Mouse (Mus musculus) olfactory bulb, adult 2 months (tissue): Measurements from ENCODE around the gene Spred1. TPM values are rescaled to one million over a fixed set of nuclear protein-coding genes. Genes with fewer than 3 reads are reported as not detected.

ENCODE experiments used
- H3K27ac ChIP-seq: fragments of 200-500 bp; 2 replicates; pipeline ENCODE4 v1.5.1; 2012; ENCODE audit warnings: low read depth, low read length; ENCODE audit not compliant: insufficient read depth
- H3K4me1 ChIP-seq: fragments of 200-500 bp; 2 replicates; pipeline ENCODE4 v1.6.1; 2012; ENCODE audit warnings: low read length; ENCODE audit not compliant: control insufficient read depth, insufficient read depth
- H3K4me3 ChIP-seq: fragments of 200-500 bp; 2 replicates; pipeline ENCODE4 v1.5.1; 2012; ENCODE audit warnings: mild to moderate bottlenecking, low read depth, low read length, moderate library complexity; ENCODE audit not compliant: insufficient read depth
- CTCF ChIP-seq: fragments of 200-500 bp; IDR thresholded peaks from 2 replicates; pipeline ENCODE4 v1.5.1; 2012; ENCODE audit warnings: low read depth, mild to moderate bottlenecking, low read length, moderate library complexity; ENCODE audit not compliant: insufficient read depth
- POLR2A ChIP-seq: fragments of 200-500 bp; IDR thresholded peaks from 2 replicates; pipeline ENCODE4 v1.6.1; 2012; ENCODE audit warnings: mild to moderate bottlenecking, low read depth, low read length, moderate library complexity; ENCODE audit not compliant: insufficient read depth
- WGBS: fragments of 180-500 bp; shearing (Covaris S2); methylation state at CpG from one replicate; pipeline ENCODE4 v1.1.7; 2018; 5-methylcytosine and 5-hydroxymethylcytosine counted together
- polyA plus RNA-seq: library from polyadenylated mRNA; stranded (reverse); fragments of >200 nt; gene quantifications from 2 replicates; pipeline ENCODE4 v1.2.4, GENCODE M21; 2012; ENCODE audit warnings: low replicate concordance; ENCODE audit not compliant: missing spikeins, insufficient read depth, insufficient read length

The Spred1 gene
- polyA plus RNA-seq, 1 experiment: 67.2 TPM

DNA sequence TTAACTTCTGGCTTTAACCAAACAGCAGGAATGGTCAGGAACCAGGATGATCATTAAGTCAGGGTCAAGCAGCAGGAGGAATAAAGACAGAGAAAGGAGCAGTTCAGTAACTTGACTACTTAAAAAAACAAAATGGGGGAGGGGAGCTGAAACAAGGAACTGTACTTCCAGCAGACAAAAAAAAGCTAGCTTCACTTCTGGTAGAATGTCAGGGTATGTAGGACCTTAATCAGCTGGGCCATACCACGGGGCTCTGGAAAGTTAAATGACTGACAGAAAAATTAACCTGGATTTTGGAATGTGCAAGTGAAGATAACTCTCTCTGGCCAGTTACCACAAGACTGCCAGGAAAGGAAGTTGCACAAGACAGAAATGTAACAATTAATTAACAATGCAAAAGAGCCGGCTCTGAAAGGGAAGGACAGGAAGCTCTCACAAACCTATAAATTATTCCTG lies 28.2 kb upstream of the Spred1 start:
- TF ChIP-seq POLR2A (no peak), CTCF (no peak)
- WGBS: 62% methylated on average over 2 of the region's 2 CpGs
- Histone ChIP-seq H3K27ac (no peak overlapping the region), H3K4me1 (no peaks in the 10 kb centered on the region), H3K4me3 (no peak overlapping the region)

- Histone ChIP-seq H3K27ac (no peak overlapping the region), H3K4me3 (no peak overlapping the region), H3K4me1 (no peaks in the 10 kb centered on the region)
- 75% methylated on average over 3 of the region's 3 CpGs for WGBS
- TF ChIP-seq POLR2A: no peak
- no peak for TF ChIP-seq CTCF
Observed at GRCm38 (mm10) chr2:117095491-117095890, 25.7 kb upstream of the Spred1 start.

DNA sequence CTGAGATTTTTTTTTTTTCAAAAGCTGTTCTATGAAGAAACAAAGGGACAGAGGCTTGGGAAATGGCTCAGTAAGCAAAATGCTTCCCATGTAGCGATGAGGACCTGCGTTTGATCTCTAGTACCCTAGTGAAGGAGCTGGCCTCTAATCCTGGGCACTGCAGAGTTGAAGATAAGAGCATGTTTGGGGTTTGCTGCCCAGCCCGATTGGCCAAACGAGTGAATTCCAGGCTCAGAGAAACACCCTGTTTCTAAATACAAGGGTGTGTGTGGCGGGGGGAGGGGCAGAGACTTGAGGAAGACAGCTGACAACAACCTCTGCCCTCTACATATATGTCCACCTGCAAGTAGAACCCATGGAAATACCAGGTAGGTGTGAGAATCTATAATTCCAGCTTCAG lies 23.9 kb upstream of the Spred1 start:
- TF ChIP-seq CTCF (no peak), POLR2A (no peak)
- no peak overlapping the region for H3K4me3 ChIP-seq
- WGBS: 83% methylated on average over 5 of the region's 5 CpGs
- H3K4me1 ChIP-seq: no peaks in the 10 kb centered on the region
- no peak overlapping the region for H3K27ac ChIP-seq

- Histone ChIP-seq H3K27ac (no peak overlapping the region), H3K4me1 (no peaks in the 10 kb centered on the region), H3K4me3 (no peak overlapping the region)
- 48% methylated on average over 10 of the region's 10 CpGs for WGBS
- TF ChIP-seq CTCF (no peak), POLR2A (no peak)
Observed at GRCm38 (mm10) chr2:117099316-117099715, 21.9 kb upstream of the Spred1 start.

DNA sequence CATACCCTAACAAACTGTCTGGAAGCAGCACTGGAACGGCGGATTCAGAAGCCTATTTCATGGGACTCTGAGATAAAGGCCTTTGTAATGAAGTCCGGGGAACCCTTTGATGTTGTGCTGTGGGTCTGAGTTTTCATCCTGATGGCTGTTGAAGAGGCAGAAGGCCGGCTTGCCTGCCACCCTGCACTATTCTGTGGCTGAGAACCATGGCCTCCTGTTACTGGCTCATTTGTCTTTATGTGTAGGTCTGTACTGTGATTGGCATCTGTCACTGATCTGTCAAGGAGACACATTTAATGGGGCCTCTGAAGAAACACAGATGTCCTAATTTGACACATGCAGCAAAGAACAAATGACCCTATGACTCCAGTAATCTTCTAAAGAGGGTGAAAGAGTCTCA lies 17.7 kb upstream of the Spred1 start:
- no peak for TF ChIP-seq CTCF
- no peak for TF ChIP-seq POLR2A
- 43% methylated on average over 4 of the region's 4 CpGs for WGBS
- Histone ChIP-seq H3K4me1 (0 out of 2 replicates have a peak, but pooled peaks cover 2% of the 10 kb centered on the region), H3K27ac (no peak overlapping the region), H3K4me3 (no peak overlapping the region)

- Histone ChIP-seq H3K4me3 (no peak overlapping the region), H3K27ac (0 out of 2 replicates have a peak overlapping the region, but pooled peaks have one; percentile 16), H3K4me1 (0 out of 2 replicates have a peak, but pooled peaks cover 2% of the 10 kb centered on the region)
- 63% methylated on average over 7 of the region's 7 CpGs for WGBS
- TF ChIP-seq POLR2A (no peak), CTCF (no peak)
Observed at GRCm38 (mm10) chr2:117105407-117105806, 15.8 kb upstream of the Spred1 start.

DNA sequence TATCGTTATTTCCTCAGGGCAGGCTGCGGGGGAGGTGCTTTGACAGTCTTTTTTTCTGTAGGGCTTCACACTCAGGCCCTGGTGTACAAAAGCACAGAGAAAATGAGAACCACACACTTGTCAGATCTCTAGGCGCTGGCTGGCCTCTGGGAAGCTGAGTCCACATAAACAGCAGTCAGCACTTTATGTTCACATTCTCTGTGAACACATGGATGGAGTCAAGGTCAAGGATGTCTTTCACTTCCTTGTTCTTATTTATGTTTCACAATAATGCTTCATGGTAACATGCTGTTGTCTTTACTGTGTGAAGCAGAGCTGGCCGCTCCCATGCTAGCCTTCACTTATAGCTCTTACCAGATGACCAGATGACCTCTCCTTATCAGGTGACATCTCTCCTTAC lies 13.1 kb upstream of the Spred1 start:
- TF ChIP-seq CTCF (no peak), POLR2A (no peak)
- no peak overlapping the region for H3K4me3 ChIP-seq
- 0 out of 2 replicates have a peak, but pooled peaks cover 2% of the 10 kb centered on the region for H3K4me1 ChIP-seq
- WGBS: 74% methylated on average over 4 of the region's 4 CpGs
- no peak overlapping the region for H3K27ac ChIP-seq

DNA sequence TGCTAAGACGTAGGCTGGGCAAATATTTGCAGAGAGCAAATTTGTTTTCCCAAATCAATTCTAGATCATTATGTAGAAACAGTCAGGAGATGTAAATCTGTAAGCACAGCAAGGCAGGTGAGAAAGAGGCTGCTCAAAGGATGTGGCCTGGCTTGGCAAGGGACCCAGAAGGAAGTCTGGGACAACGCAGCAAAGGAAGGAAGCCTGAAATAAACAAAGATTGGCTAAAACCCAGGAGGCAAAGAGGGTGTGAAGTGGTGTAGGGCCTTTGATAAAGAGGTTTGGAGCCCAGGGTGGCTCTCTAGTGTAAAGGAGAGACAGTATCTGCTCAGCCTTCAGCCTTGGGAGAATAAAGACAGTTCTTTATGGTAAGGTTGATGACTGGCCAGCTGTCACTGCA lies 11.9 kb upstream of the Spred1 start:
- WGBS: 72% methylated on average over 2 of the region's 2 CpGs
- TF ChIP-seq POLR2A: no peak
- TF ChIP-seq CTCF: no peak
- Histone ChIP-seq H3K27ac (no peak overlapping the region), H3K4me1 (0 out of 2 replicates have a peak, but pooled peaks cover 2% of the 10 kb centered on the region), H3K4me3 (no peak overlapping the region)

DNA sequence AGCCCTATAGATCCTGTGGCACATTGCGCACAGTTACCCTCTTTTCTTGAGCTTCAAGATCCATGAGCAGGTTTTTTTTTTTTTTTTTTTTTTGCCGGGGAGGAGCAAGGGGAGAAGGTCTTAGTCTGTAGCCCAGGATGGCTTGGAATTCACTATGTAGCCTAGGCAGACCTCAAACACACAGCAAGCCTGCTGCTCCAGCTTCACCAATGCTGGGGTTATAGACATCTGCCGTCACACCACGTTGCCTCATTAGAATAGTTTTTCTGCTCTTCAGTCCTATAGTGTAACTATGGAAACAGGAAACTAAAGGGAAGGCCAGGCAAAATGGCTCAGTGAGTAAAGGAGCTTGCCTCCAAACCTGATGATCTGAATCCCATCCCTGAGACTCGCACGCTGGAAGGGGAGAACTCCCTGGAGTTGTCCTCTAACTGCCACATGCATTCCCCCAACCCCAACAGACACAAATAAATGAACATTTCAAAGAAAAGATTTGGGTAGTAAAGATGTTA lies 10.8 kb upstream of the Spred1 start:
- TF ChIP-seq CTCF: no peak
- no peak for TF ChIP-seq POLR2A
- H3K27ac ChIP-seq: no peak overlapping the region
- no peak overlapping the region for H3K4me3 ChIP-seq
- WGBS: 84% methylated on average over 6 of the region's 6 CpGs
- H3K4me1 ChIP-seq: no peaks in the 10 kb centered on the region
